Mouse (Mus musculus) adrenal gland, postnatal 4 days (tissue): ENCODE results near the gene Rragc. TPM values are rescaled to one million over a fixed set of nuclear protein-coding genes. Genes with fewer than 3 reads are reported as not detected.
A peak's percentile ranks its signal among the peaks of the same experiment; 100 is the strongest.

Experiments used
- DNase-seq, 2 experiments: peaks; one replicate each; pipeline ENCODE4 v3.0.0; 2021 to 2022; ENCODE audit warnings: low spot score in 2 of 2, mixed read lengths in 2 of 2
- total RNA-seq, 2 experiments: library from RNA; stranded (reverse); gene quantifications; 2 replicates each; pipeline ENCODE4 v1.2.3; 2021

The Rragc gene
- total RNA-seq, 2 experiments from 2014 or later: 69.0 to 70.6 TPM

GRCm38 (mm10) chr4:123948901-123949300, 31.7 kb downstream of the Rragc start:
- DNase-seq: no peak

- DNase-seq: no peak
These were observed 32.4 kb downstream of the Rragc start for GRCm38 (mm10) chr4:123949649-123950048.

- DNase-seq: no peak
These were observed 34.8 kb downstream of the Rragc start for GRCm38 (mm10) chr4:123952059-123952458.

GRCm38 (mm10) chr4:123956703-123957491, 39.7 kb downstream of the Rragc start:
- DNase-seq: peak; percentile 58 to 67

- no peak for DNase-seq
These were observed 40.2 kb downstream of the Rragc start for GRCm38 (mm10) chr4:123957492-123957808.

GRCm38 (mm10) chr4:123957891-123958290, 40.6 kb downstream of the Rragc start:
- no peak for DNase-seq

GRCm38 (mm10) chr4:123960955-123961354, 43.7 kb downstream of the Rragc start:
- no peak for DNase-seq

GRCm38 (mm10) chr4:123962721-123963120, 45.5 kb downstream of the Rragc start:
- no peak for DNase-seq

GRCm38 (mm10) chr4:123968663-123969321, 51.5 kb downstream of the Rragc start:
- no peak for DNase-seq

- DNase-seq: no peak
These were observed 52.2 kb downstream of the Rragc start for GRCm38 (mm10) chr4:123969458-123969857.

GRCm38 (mm10) chr4:123971059-123971458, 53.8 kb downstream of the Rragc start:
- DNase-seq: no peak

- DNase-seq: no peak
These were observed 55.3 kb downstream of the Rragc start for GRCm38 (mm10) chr4:123972423-123973049.

GRCm38 (mm10) chr4:123982105-123982504, 64.9 kb downstream of the Rragc start:
- no peak for DNase-seq

Other genes with a start within 250 kb of the Rragc start
- gene Macf1, start 233.1 kb upstream of the Rragc start, total RNA-seq: 100 to 1,000 TPM; 176 to 202 TPM
- gene Ndufs5, start 199.2 kb upstream of the Rragc start, total RNA-seq: 100 to 1,000 TPM; 170 to 195 TPM
- 10 to 100 TPM; 47.0 to 53.5 TPM for gene Akirin1, start 167.1 kb upstream of the Rragc start, total RNA-seq
- gene Rhbdl2, start 129.6 kb upstream of the Rragc start, total RNA-seq: 1 to 10 TPM; 2.3 to 3.2 TPM
- gene 4933427I04Rik, start 57.8 kb upstream of the Rragc start, total RNA-seq: not detected
- 10 to 100 TPM; 48.5 to 51.5 TPM for gene Mycbp, start 12.6 kb upstream of the Rragc start, total RNA-seq
- not detected for gene 4930535I16Rik, start 576 bp downstream of the Rragc start, total RNA-seq